Mouse (Mus musculus) embryonic facial prominence, embryonic 12.5 days (tissue): ENCODE data around the gene Cep112. TPM values are rescaled to one million over a fixed set of nuclear protein-coding genes. Genes with fewer than 3 reads are reported as not detected.

Source experiments
- ATAC-seq: fragments of 200-750 bp; cut with Nextera tagmentation; 2 replicates; pipeline ENCODE4 v1.8.0; 2017; ENCODE audit not compliant: insufficient number of reproducible peaks, insufficient read depth, low FRiP score, low TSS enrichment
- H3K27ac ChIP-seq: fragments of 300-500 bp; sonication (generic); 2 replicates; pipeline ENCODE4 v1.5.1; 2016; ENCODE audit warnings: mild to moderate bottlenecking
- H3K27me3 ChIP-seq: fragments of 300-500 bp; sonication (generic); 2 replicates; pipeline ENCODE4 v1.6.1; 2016; ENCODE audit warnings: mild to moderate bottlenecking, moderate library complexity
- H3K36me3 ChIP-seq: fragments of 300-500 bp; sonication (generic); 2 replicates; pipeline ENCODE4 v1.6.1; 2016; ENCODE audit warnings: mild to moderate bottlenecking
- H3K4me1 ChIP-seq: fragments of 300-500 bp; sonication (generic); 2 replicates; pipeline ENCODE4 v1.6.1; 2016
- H3K4me2 ChIP-seq: fragments of 300-500 bp; sonication (generic); replicated peaks from 2 replicates; pipeline ENCODE4 v1.6.1; 2016; ENCODE audit warnings: mild to moderate bottlenecking, moderate library complexity
- H3K4me3 ChIP-seq: fragments of 300-500 bp; sonication (generic); 2 replicates; pipeline ENCODE4 v1.5.1; 2016; ENCODE audit warnings: mild to moderate bottlenecking
- H3K9ac ChIP-seq: fragments of 300-500 bp; sonication (generic); 2 replicates; pipeline ENCODE4 v1.6.1; 2016; ENCODE audit warnings: mild to moderate bottlenecking, moderate library complexity
- H3K9me3 ChIP-seq: fragments of 300-500 bp; sonication (generic); 2 replicates; pipeline ENCODE4 v1.6.1; 2016; ENCODE audit warnings: mild to moderate bottlenecking, moderate library complexity
- WGBS: fragments of 180-500 bp; shearing (Covaris S2); methylation state at CpG from one replicate; pipeline ENCODE4 v1.1.7; 2016; 5-methylcytosine and 5-hydroxymethylcytosine counted together
- polyA plus RNA-seq: library from polyadenylated mRNA; unstranded; fragments of >200 nt; fragmentation: Nextera tagmentation; extraction: Ambion mirVana; gene quantifications from 2 replicates; pipeline ENCODE4 v1.2.1, GENCODE M21; 2016

Cep112 gene
- polyA plus RNA-seq, 1 experiment from 2014 or later, result 13.8 TPM

- Histone ChIP-seq H3K4me2 (no peak overlapping the region), H3K4me1 (no peaks in the 10 kb centered on the region), H3K4me3 (no peak overlapping the region), H3K9me3 (no peaks in the 10 kb centered on the region), H3K36me3 (no peaks in the 10 kb centered on the region), H3K27me3 (no peaks in the 10 kb centered on the region), H3K27ac (no peak overlapping the region), H3K9ac (no peak overlapping the region)
- 87% methylated on average over 3 of the region's 3 CpGs for WGBS
- no peak for ATAC-seq
Measured at GRCm38 (mm10) chr11:108459599-108459998, 34.6 kb downstream of the Cep112 start.

GRCm38 (mm10) chr11:108464138-108464537 is 39.1 kb downstream of the Cep112 start:
- Histone ChIP-seq H3K27me3 (no peaks in the 10 kb centered on the region), H3K4me2 (no peak overlapping the region), H3K4me1 (no peaks in the 10 kb centered on the region), H3K27ac (no peak overlapping the region), H3K4me3 (no peak overlapping the region), H3K36me3 (no peaks in the 10 kb centered on the region), H3K9ac (no peak overlapping the region), H3K9me3 (no peaks in the 10 kb centered on the region)
- 81% methylated on average over 8 of the region's 8 CpGs for WGBS
- no peak for ATAC-seq

- H3K36me3 ChIP-seq, result no peaks in the 10 kb centered on the region
- ATAC-seq, result no peak
- H3K27me3 ChIP-seq, result no peaks in the 10 kb centered on the region
- WGBS, result 85% methylated on average over 4 of the region's 4 CpGs
- H3K4me1 ChIP-seq, result no peaks in the 10 kb centered on the region
- no peak overlapping the region for H3K4me2 ChIP-seq
- H3K9me3 ChIP-seq, result no peaks in the 10 kb centered on the region
- H3K9ac ChIP-seq, result no peak overlapping the region
- H3K4me3 ChIP-seq, result no peak overlapping the region
- no peak overlapping the region for H3K27ac ChIP-seq
Measured at GRCm38 (mm10) chr11:108464715-108465301, 39.8 kb downstream of the Cep112 start.

GRCm38 (mm10) chr11:108475738-108476137 is 50.7 kb downstream of the Cep112 start:
- no peaks in the 10 kb centered on the region for H3K9me3 ChIP-seq
- 52% methylated on average over 7 of the region's 7 CpGs for WGBS

GRCm38 (mm10) chr11:108476226-108476625 is 51.2 kb downstream of the Cep112 start:
- ATAC-seq, result no peak

More at GRCm38 (mm10) chr11:108475738-108476137, 50.7 kb downstream of the Cep112 start:
- no peak overlapping the region for H3K9ac ChIP-seq
- H3K4me2 ChIP-seq, result no peak overlapping the region
- no peaks in the 10 kb centered on the region for H3K4me1 ChIP-seq
- H3K36me3 ChIP-seq, result no peaks in the 10 kb centered on the region
- H3K27me3 ChIP-seq, result no peaks in the 10 kb centered on the region
- H3K27ac ChIP-seq, result no peak overlapping the region
- no peak overlapping the region for H3K4me3 ChIP-seq
- ATAC-seq, result no peak

GRCm38 (mm10) chr11:108483976-108484375 is 59.0 kb downstream of the Cep112 start:
- no peaks in the 10 kb centered on the region for H3K36me3 ChIP-seq
- no peaks in the 10 kb centered on the region for H3K9me3 ChIP-seq
- no peak overlapping the region for H3K4me2 ChIP-seq
- no peaks in the 10 kb centered on the region for H3K4me1 ChIP-seq
- no peak overlapping the region for H3K9ac ChIP-seq
- no peak for ATAC-seq
- H3K4me3 ChIP-seq, result no peak overlapping the region
- no peaks in the 10 kb centered on the region for H3K27me3 ChIP-seq
- H3K27ac ChIP-seq, result no peak overlapping the region
- 51% methylated on average over 4 of the region's 4 CpGs for WGBS

More at GRCm38 (mm10) chr11:108476226-108476625, 51.2 kb downstream of the Cep112 start:
- H3K4me3 ChIP-seq, result no peak overlapping the region
- no peaks in the 10 kb centered on the region for H3K4me1 ChIP-seq
- 80% methylated on average over 1 of the region's 1 CpGs for WGBS
- H3K27me3 ChIP-seq, result no peaks in the 10 kb centered on the region
- no peaks in the 10 kb centered on the region for H3K36me3 ChIP-seq
- H3K27ac ChIP-seq, result no peak overlapping the region
- H3K9me3 ChIP-seq, result no peaks in the 10 kb centered on the region
- no peak overlapping the region for H3K9ac ChIP-seq
- H3K4me2 ChIP-seq, result no peak overlapping the region

- no peak for ATAC-seq
- 84% methylated on average over 2 of the region's 2 CpGs for WGBS
Measured at GRCm38 (mm10) chr11:108488256-108488655, 63.3 kb downstream of the Cep112 start.

GRCm38 (mm10) chr11:108489863-108490262 is 64.9 kb downstream of the Cep112 start:
- Histone ChIP-seq H3K27me3 (no peaks in the 10 kb centered on the region), H3K4me2 (no peak overlapping the region), H3K36me3 (no peaks in the 10 kb centered on the region), H3K27ac (no peak overlapping the region), H3K9me3 (no peaks in the 10 kb centered on the region), H3K4me3 (no peak overlapping the region), H3K9ac (no peak overlapping the region), H3K4me1 (no peaks in the 10 kb centered on the region)
- 89% methylated on average over 4 of the region's 4 CpGs for WGBS
- no peak for ATAC-seq

More at GRCm38 (mm10) chr11:108488256-108488655, 63.3 kb downstream of the Cep112 start:
- Histone ChIP-seq H3K4me1 (no peaks in the 10 kb centered on the region), H3K9ac (no peak overlapping the region), H3K4me2 (no peak overlapping the region), H3K36me3 (no peaks in the 10 kb centered on the region), H3K4me3 (no peak overlapping the region), H3K27me3 (no peaks in the 10 kb centered on the region), H3K27ac (no peak overlapping the region), H3K9me3 (no peaks in the 10 kb centered on the region)

- H3K36me3 ChIP-seq, result no peaks in the 10 kb centered on the region
- H3K9ac ChIP-seq, result no peak overlapping the region
- no peak overlapping the region for H3K4me2 ChIP-seq
- ATAC-seq, result no peak
- 86% methylated on average over 5 of the region's 5 CpGs for WGBS
- no peaks in the 10 kb centered on the region for H3K9me3 ChIP-seq
- H3K27me3 ChIP-seq, result no peaks in the 10 kb centered on the region
- no peak overlapping the region for H3K27ac ChIP-seq
- no peaks in the 10 kb centered on the region for H3K4me1 ChIP-seq
- no peak overlapping the region for H3K4me3 ChIP-seq
Measured at GRCm38 (mm10) chr11:108508190-108508589, 83.2 kb downstream of the Cep112 start.

- H3K36me3 ChIP-seq, result no peaks in the 10 kb centered on the region
- no peaks in the 10 kb centered on the region for H3K27me3 ChIP-seq
- 61% methylated on average over 5 of the region's 5 CpGs for WGBS
- ATAC-seq, result no peak
- H3K9me3 ChIP-seq, result no peaks in the 10 kb centered on the region
- H3K4me3 ChIP-seq, result no peak overlapping the region
- H3K27ac ChIP-seq, result no peak overlapping the region
- no peak overlapping the region for H3K4me2 ChIP-seq
- H3K4me1 ChIP-seq, result peaks cover 4% of the 10 kb centered on the region; the same call in 1 of the 2 replicates
- H3K9ac ChIP-seq, result no peak overlapping the region
Measured at GRCm38 (mm10) chr11:108527725-108528363, 102.9 kb downstream of the Cep112 start.

- WGBS, result 54% methylated on average over 1 of the region's 1 CpGs
- H3K4me1 ChIP-seq, result peaks cover 1% of the 10 kb centered on the region; the same call in 1 of the 2 replicates
Measured at GRCm38 (mm10) chr11:108532901-108533300, 107.9 kb downstream of the Cep112 start.

GRCm38 (mm10) chr11:108534014-108534413 is 109.0 kb downstream of the Cep112 start:
- no peak overlapping the region for H3K4me3 ChIP-seq
- ATAC-seq, result no peak
- H3K27me3 ChIP-seq, result no peaks in the 10 kb centered on the region
- H3K4me1 ChIP-seq, result no peaks in the 10 kb centered on the region
- H3K9me3 ChIP-seq, result no peaks in the 10 kb centered on the region
- H3K4me2 ChIP-seq, result no peak overlapping the region
- no peak overlapping the region for H3K9ac ChIP-seq
- H3K27ac ChIP-seq, result no peak overlapping the region
- WGBS, result 82% methylated on average over 3 of the region's 3 CpGs
- H3K36me3 ChIP-seq, result no peaks in the 10 kb centered on the region

More at GRCm38 (mm10) chr11:108532901-108533300, 107.9 kb downstream of the Cep112 start:
- Histone ChIP-seq H3K27ac (no peak overlapping the region), H3K9me3 (no peaks in the 10 kb centered on the region), H3K4me3 (no peak overlapping the region), H3K36me3 (no peaks in the 10 kb centered on the region), H3K9ac (no peak overlapping the region), H3K4me2 (no peak overlapping the region), H3K27me3 (no peaks in the 10 kb centered on the region)
- no peak for ATAC-seq
